Mouse (Mus musculus) megakaryocyte-erythroid progenitor cell, adult 5 weeks (primary cell): ENCODE data around the gene Prph2. TPM values are rescaled to one million over a fixed set of nuclear protein-coding genes. Genes with fewer than 3 reads are reported as not detected.

Source experiments
- polyA plus RNA-seq: library from polyadenylated mRNA; stranded (reverse); fragments of >175 nt; gene quantifications from 2 replicates; pipeline ENCODE4 v1.2.3, GENCODE M21; 2012

The Prph2 gene
- not detected in 2 replicates for polyA plus RNA-seq

DNA sequence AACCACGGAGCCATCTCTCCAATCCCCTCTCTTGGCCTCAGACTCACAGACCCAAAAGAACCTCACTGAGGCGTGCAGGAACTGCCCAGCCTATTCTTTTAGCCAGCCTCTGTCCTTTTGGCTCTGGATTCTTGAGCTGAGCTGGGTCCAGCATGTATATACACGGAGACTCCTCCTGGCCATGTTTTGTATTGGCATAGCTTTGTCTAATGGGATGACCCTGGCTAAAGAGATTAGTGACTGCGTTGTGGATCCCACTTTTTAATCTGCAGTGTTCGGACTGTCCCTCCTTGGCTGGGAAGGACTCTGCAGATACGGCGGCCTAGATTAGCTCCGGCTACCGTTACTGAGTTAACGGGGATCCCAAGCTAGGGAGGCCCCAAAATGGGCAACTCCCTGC lies at the start of gene Prph2:
Gene Prph2 (plus strand): TSS at position 274 of the 400 bp plus-strand sequence.

DNA sequence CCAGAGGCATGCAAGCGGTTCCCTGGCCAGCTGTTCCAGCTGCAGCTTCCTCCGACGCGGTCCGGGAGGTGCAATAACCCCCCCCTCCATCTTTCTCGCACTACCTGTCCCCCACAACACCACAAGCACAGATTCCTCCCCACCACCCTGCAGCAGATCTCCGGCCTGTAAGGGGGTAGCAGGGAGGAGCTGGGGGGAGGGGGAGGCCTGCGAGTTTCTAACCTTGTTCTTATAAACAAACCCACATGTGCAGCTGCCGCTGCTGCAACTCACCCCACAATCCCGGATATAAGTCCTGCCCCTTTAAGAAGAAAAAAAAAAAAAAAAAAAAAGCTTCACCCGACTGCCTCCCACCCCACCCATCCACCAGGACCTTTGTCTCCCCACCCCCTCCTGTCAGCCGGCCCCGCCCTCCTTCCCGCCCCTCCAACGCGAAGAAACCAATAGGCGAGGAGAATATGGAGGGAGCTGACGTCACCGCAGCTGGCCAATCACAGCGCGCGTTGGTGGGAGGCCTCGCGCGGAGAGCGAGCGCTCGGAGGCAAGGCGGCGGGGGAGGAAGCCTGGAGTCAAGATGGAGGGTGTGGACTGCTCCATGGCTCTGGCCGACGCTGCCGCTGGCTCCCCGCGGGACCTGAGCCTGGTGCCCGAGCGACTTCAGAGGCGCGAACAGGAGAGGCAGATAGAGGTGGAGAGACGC lies 20.0 kb upstream of the Prph2 start, which contains the start of gene Tbcc:
Gene Tbcc (plus strand): TSS at position 569 of the 700 bp plus-strand sequence.

Other genes starting within 250 kb of the Prph2 start
- gene Rrp36, start 236.1 kb upstream of the Prph2 start, polyA plus RNA-seq = 34.7 and 49.3 TPM in 2 replicates
- gene Mea1, start 231.7 kb upstream of the Prph2 start, polyA plus RNA-seq = 117 and 127 TPM in 2 replicates
- 207 and 208 TPM in 2 replicates for gene Klhdc3, start 229.5 kb upstream of the Prph2 start, polyA plus RNA-seq
- gene Ppp2r5d, start 205.3 kb upstream of the Prph2 start, polyA plus RNA-seq = 75.2 and 77.5 TPM in 2 replicates
- 60.6 and 61.7 TPM in 2 replicates for gene Pex6, start 199.0 kb upstream of the Prph2 start, polyA plus RNA-seq
- 0.31 and 0.82 TPM in 2 replicates for gene Gnmt, start 181.3 kb upstream of the Prph2 start, polyA plus RNA-seq
- gene Cnpy3, start 158.2 kb upstream of the Prph2 start, polyA plus RNA-seq = 258 and 301 TPM in 2 replicates
- 0.25 TPM in 1 of 2 replicates, not detected in the other for gene Ptcra, start 146.7 kb upstream of the Prph2 start, polyA plus RNA-seq
- 143 and 146 TPM in 2 replicates for gene 2310039H08Rik, start 137.8 kb upstream of the Prph2 start, polyA plus RNA-seq
- 7.7 and 8.4 TPM in 2 replicates for gene Rpl7l1, start 127.8 kb upstream of the Prph2 start, polyA plus RNA-seq
- 10.2 and 11.5 TPM in 2 replicates for gene Bicral, start 52.0 kb upstream of the Prph2 start, polyA plus RNA-seq
- gene Tbcc, start 19.8 kb upstream of the Prph2 start, polyA plus RNA-seq = 26.7 and 30.1 TPM in 2 replicates
- gene Ubr2, start 100.1 kb downstream of the Prph2 start, polyA plus RNA-seq = 8.5 and 10.9 TPM in 2 replicates